Mouse (Mus musculus): Measurements from ENCODE around the gene Zfp976. TPM values are rescaled to one million over a fixed set of nuclear protein-coding genes. Genes with fewer than 3 reads are reported as not detected.
"Not testable (repeated sequence)": the region's sequence is repeated elsewhere in the genome, so short reads cannot be mapped to it uniquely, and the experiment has no call there.

Zfp976 gene
- polyA plus RNA-seq (2012; ENCODE audit: insufficient read depth, low replicate concordance), result 0.32 TPM in 1 of 2 replicates, not detected in the other

- H3K36me3 ChIP-seq (replicated peaks; ENCODE audit: low read length); H3K4me1 ChIP-seq; H3K27me3 ChIP-seq (replicated peaks); H3K9me3 ChIP-seq: not testable (repeated sequence)
- H3K4me3 ChIP-seq (replicated peaks), result peak within 1 kb of the TSS; percentile 91
Measured at GRCm38 (mm10) chr7:42642152-42643115, at the start of gene Zfp976. Gene Zfp976 (minus strand): TSS chr7:42642588.

DNA sequence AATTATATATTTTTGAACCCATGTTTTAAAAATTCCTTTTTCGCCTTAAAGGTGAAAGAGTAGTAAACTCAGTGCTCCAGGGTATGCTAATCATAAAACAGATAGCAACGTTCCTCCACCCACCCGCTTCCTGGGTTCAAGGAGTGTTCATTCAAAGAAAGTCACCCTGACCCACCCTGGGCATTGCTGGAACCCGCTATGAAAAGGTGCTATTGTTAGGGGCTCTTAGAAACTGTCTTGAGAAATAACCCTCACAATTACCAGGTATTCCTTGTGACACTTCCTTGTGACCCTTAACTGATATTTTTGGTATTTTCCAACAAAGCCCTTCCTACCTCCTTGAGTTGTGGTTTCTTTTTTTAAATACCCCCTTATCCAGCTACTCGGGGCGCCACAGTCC, 37.7 kb upstream of the Zfp976 start:
- H3K36me3 ChIP-seq (replicated peaks; ENCODE audit: low read length); H3K27me3 ChIP-seq (replicated peaks); H3K4me1 ChIP-seq; H3K4me3 ChIP-seq (replicated peaks): not testable (repeated sequence)
- H3K9me3 ChIP-seq, result peaks cover 20% of the 10 kb centered on the region

DNA sequence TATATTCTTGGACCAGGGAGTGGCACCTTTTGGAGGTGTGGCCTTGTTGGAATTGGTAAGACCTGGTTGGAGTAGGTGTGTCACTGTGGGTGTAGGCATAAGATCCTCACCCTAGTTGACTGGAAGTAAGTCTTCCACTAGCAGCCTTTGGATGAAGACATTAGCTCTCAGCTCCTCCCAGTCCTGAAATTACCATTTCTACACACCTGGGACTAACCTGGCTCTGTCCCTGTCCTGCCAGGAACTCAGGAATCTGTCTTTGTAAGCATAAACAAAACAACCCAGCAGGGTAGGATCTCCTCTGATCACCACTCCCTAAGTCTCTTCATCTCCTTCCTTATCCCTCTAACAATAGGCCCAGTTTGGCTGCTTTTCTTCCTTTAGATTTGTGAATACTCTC, 37.3 kb upstream of the Zfp976 start:
- peaks cover 18% of the 10 kb centered on the region for H3K9me3 ChIP-seq
- H3K27me3 ChIP-seq (replicated peaks); H3K36me3 ChIP-seq (replicated peaks; ENCODE audit: low read length); H3K4me3 ChIP-seq (replicated peaks); H3K4me1 ChIP-seq: not testable (repeated sequence)

DNA sequence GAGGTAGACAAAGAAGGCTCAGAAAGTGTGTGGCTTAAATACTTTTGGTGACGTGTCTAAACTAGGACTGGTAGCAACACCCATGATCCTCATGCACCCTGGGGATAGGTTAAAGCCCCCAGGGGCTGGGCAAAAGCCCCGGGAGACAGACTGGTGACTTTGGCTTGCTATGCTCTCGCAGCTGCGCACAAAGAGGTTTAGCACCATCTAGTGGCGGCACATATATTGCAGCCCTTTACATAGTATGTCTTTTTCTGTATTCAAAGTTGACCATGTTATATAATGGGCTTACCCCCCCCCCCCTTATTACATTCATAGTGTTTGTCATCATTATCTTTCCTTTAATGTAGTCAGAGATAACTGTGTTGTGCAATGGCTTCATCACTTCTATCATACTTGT, 17.8 kb upstream of the Zfp976 start:
- H3K9me3 ChIP-seq, result peaks cover 32% of the 10 kb centered on the region
- not testable (repeated sequence) for H3K4me1 ChIP-seq; H3K27me3 ChIP-seq (replicated peaks); H3K4me3 ChIP-seq (replicated peaks); H3K36me3 ChIP-seq (replicated peaks; ENCODE audit: low read length)

- not testable (repeated sequence) for H3K36me3 ChIP-seq (replicated peaks; ENCODE audit: low read length); H3K4me1 ChIP-seq; H3K4me3 ChIP-seq (replicated peaks); H3K27me3 ChIP-seq (replicated peaks)
- peaks cover 23% of the 10 kb centered on the region for H3K9me3 ChIP-seq
Measured at GRCm38 (mm10) chr7:42655211-42655610, 12.8 kb upstream of the Zfp976 start.

GRCm38 (mm10) chr7:42643120-42643620, 782 bp upstream of the Zfp976 start:
- not testable (repeated sequence) for H3K4me1 ChIP-seq; H3K36me3 ChIP-seq (replicated peaks; ENCODE audit: low read length); H3K4me3 ChIP-seq (replicated peaks); H3K27me3 ChIP-seq (replicated peaks); H3K9me3 ChIP-seq

GRCm38 (mm10) chr7:42631031-42631430, 11.4 kb downstream of the Zfp976 start:
- H3K4me3 ChIP-seq (replicated peaks); H3K27me3 ChIP-seq (replicated peaks); H3K36me3 ChIP-seq (replicated peaks; ENCODE audit: low read length); H3K4me1 ChIP-seq: not testable (repeated sequence)
- peaks cover 20% of the 10 kb centered on the region for H3K9me3 ChIP-seq

DNA sequence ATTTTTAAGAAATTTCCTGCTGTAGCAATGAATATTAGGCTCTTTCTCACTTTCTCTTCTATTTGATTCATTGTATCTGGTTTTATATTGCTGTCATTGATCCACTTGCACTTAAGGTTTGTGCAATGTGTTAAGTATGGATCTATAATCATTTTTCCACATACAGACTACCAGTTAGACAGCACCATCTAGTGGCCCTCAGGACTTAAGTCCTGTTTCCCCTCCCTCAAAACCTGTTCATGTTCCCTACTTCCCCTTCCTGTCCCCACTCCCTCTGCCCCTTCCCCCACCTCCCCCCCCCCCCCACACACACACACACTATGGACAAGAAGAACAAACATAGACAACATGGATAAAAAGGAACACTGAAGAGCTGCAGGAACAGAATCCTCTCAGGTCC, 46.7 kb downstream of the Zfp976 start:
- peaks cover 34% of the 10 kb centered on the region for H3K9me3 ChIP-seq
- not testable (repeated sequence) for H3K36me3 ChIP-seq (replicated peaks; ENCODE audit: low read length); H3K4me3 ChIP-seq (replicated peaks); H3K27me3 ChIP-seq (replicated peaks); H3K4me1 ChIP-seq

- not testable (repeated sequence) for H3K27me3 ChIP-seq (replicated peaks); H3K4me3 ChIP-seq (replicated peaks); H3K4me1 ChIP-seq; H3K36me3 ChIP-seq (replicated peaks; ENCODE audit: low read length)
- peaks cover 24% of the 10 kb centered on the region for H3K9me3 ChIP-seq
Measured at GRCm38 (mm10) chr7:42592413-42592812, 50.0 kb downstream of the Zfp976 start, which contains the start of gene Zfp977. Gene Zfp977 (minus strand): TSS chr7:42592547.

DNA sequence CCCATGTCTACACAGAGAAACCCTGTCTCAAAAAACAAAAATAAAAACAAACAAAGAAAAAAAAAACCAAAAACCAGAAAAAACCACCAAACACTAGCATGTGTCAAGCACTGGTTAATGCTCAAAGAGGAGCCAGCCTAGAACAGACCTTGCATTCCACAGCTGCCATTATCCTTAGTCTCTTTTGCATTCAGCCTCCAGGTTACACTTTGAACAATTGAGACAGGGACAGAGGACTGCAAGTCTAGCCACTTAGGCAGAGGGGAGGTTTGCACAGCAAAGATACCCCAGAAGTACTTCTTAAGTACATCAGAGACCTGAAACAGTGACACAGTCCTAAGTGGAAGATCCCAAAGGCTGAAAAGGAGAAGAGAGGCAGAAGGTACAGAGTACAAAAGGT, 51.1 kb downstream of the Zfp976 start:
- peaks cover 32% of the 10 kb centered on the region for H3K9me3 ChIP-seq
- H3K36me3 ChIP-seq (replicated peaks; ENCODE audit: low read length); H3K4me1 ChIP-seq; H3K27me3 ChIP-seq (replicated peaks); H3K4me3 ChIP-seq (replicated peaks): not testable (repeated sequence)

GRCm38 (mm10) chr7:42578488-42578887, 63.9 kb downstream of the Zfp976 start, which contains the start of gene Gm21028:
Gene Gm21028 (minus strand): TSS chr7:42578588.
- H3K4me3 ChIP-seq (replicated peaks), result no peak within 1 kb of the TSS
- TF ChIP-seq GATA1 (IDR thresholded peaks at IDR 0.05; ENCODE audit: borderline replicate concordance, low read length) (no peak), FLI1 (IDR thresholded peaks at IDR 0.05; ENCODE audit: low read length) (no peak)
- H3K9me3 ChIP-seq, result peaks cover 65% of the 10 kb centered on the region
- no peaks in the 10 kb centered on the region for H3K36me3 ChIP-seq (replicated peaks; ENCODE audit: low read length)
- no peaks in the 10 kb centered on the region for H3K27me3 ChIP-seq (replicated peaks)
- H3K4me1 ChIP-seq, result no peaks in the 10 kb centered on the region

Other genes with a start within 250 kb of the Zfp976 start
- not detected in 2 replicates for gene 4933421I07Rik, start 194.5 kb downstream of the Zfp976 start, polyA plus RNA-seq (2012; ENCODE audit: insufficient read depth, low replicate concordance)
- gene Zfp141, start 136.8 kb downstream of the Zfp976 start, polyA plus RNA-seq (2012; ENCODE audit: insufficient read depth, low replicate concordance), result 0.98 TPM in 1 of 2 replicates, not detected in the other
- not detected in 2 replicates for gene Gm21028, start 64.0 kb downstream of the Zfp976 start, polyA plus RNA-seq (2012; ENCODE audit: insufficient read depth, low replicate concordance)
- gene Zfp977, start 50.0 kb downstream of the Zfp976 start, polyA plus RNA-seq (2012; ENCODE audit: insufficient read depth, low replicate concordance), result not detected in 2 replicates
- gene Zfp975, start 50.2 kb upstream of the Zfp976 start, polyA plus RNA-seq (2012; ENCODE audit: insufficient read depth, low replicate concordance), result 0.16 TPM in 1 of 2 replicates, not detected in the other
- not detected in 2 replicates for gene Gm17067, start 84.4 kb upstream of the Zfp976 start, polyA plus RNA-seq (2012; ENCODE audit: insufficient read depth, low replicate concordance)
- not detected in 2 replicates for gene Vmn2r62, start 150.9 kb upstream of the Zfp976 start, polyA plus RNA-seq (2012; ENCODE audit: insufficient read depth, low replicate concordance)
- not detected in 2 replicates for gene Gm2381, start 224.6 kb upstream of the Zfp976 start, polyA plus RNA-seq (2012; ENCODE audit: insufficient read depth, low replicate concordance)

All from megakaryocyte, embryonic 14.5 days (primary cell).